Mouse (Mus musculus): Measurements from ENCODE around the gene AK157302. TPM values are rescaled to one million over a fixed set of nuclear protein-coding genes. Genes with fewer than 3 reads are reported as not detected.
A peak's percentile ranks its signal among the peaks of the same experiment; 100 is the strongest.
"Not testable (repeated sequence)": the region's sequence is repeated elsewhere in the genome, so short reads cannot be mapped to it uniquely, and the experiment has no call there.

Gene AK157302
- 0.24 and 0.35 TPM in 2 replicates for polyA plus RNA-seq (2014; fragmentation: Nextera tagmentation; extraction: Ambion mirVana)

GRCm38 (mm10) chr13:21495080-21495479 lies at the start of gene AK157302:
Gene AK157302, plus strand, starts transcription at chr13:21495223.
- Histone ChIP-seq H3K9me3 (ENCODE audit: control insufficient read depth, low read length) (no peaks in the 10 kb centered on the region), H3K4me1 (ENCODE audit: control insufficient read depth, insufficient read depth, low read length) (no peaks in the 10 kb centered on the region), H3K27ac (replicated peaks; ENCODE audit: low read depth, low read length) (no peak within 1 kb of the TSS), H3K4me2 (ENCODE audit: low read depth, severe bottlenecking) (no peak within 1 kb of the TSS), H3K9ac (ENCODE audit: low read length) (no peak within 1 kb of the TSS), H3K4me3 (ENCODE audit: low read depth, low read length) (no peak within 1 kb of the TSS), H3K36me3 (ENCODE audit: control insufficient read depth, insufficient read depth, low read length) (no peaks in the 10 kb centered on the region), H3K27me3 (ENCODE audit: control insufficient read depth, insufficient read depth, low read length) (no peaks in the 10 kb centered on the region)
- DNase-seq (ENCODE audit: low spot score) (no peak), ATAC-seq (ENCODE audit: insufficient number of reproducible peaks, low FRiP score, low TSS enrichment, low read depth) (no peak)
- 94% methylated on average over 21 of the region's 21 CpGs for WGBS

GRCm38 (mm10) chr13:21446796-21447195 lies 48.2 kb upstream of the AK157302 start:
- Histone ChIP-seq H3K4me1 (ENCODE audit: control insufficient read depth, insufficient read depth, low read length) (no peaks in the 10 kb centered on the region), H3K27ac (replicated peaks; ENCODE audit: low read depth, low read length) (no peak overlapping the region), H3K27me3 (ENCODE audit: control insufficient read depth, insufficient read depth, low read length) (no peaks in the 10 kb centered on the region), H3K9me3 (ENCODE audit: control insufficient read depth, low read length) (no peaks in the 10 kb centered on the region), H3K9ac (ENCODE audit: low read length) (no peak overlapping the region), H3K4me3 (ENCODE audit: low read depth, low read length) (no peak overlapping the region), H3K4me2 (ENCODE audit: low read depth, severe bottlenecking) (no peak overlapping the region), H3K36me3 (ENCODE audit: control insufficient read depth, insufficient read depth, low read length) (peaks cover 6% of the 10 kb centered on the region; the same call in 1 of the 2 replicates)
- ATAC-seq (ENCODE audit: insufficient number of reproducible peaks, low FRiP score, low TSS enrichment, low read depth) (no peak), DNase-seq (ENCODE audit: low spot score) (no peak)
- WGBS: 93% methylated on average over 9 of the region's 9 CpGs

GRCm38 (mm10) chr13:21447856-21448614 lies 47.0 kb upstream of the AK157302 start:
- H3K4me3 ChIP-seq (ENCODE audit: low read depth, low read length): no peak overlapping the region
- ATAC-seq (ENCODE audit: insufficient number of reproducible peaks, low FRiP score, low TSS enrichment, low read depth): no peak
- H3K9me3 ChIP-seq (ENCODE audit: control insufficient read depth, low read length): no peaks in the 10 kb centered on the region
- H3K27me3 ChIP-seq (ENCODE audit: control insufficient read depth, insufficient read depth, low read length): no peaks in the 10 kb centered on the region
- 89% methylated on average over 16 of the region's 16 CpGs for WGBS
- H3K36me3 ChIP-seq (ENCODE audit: control insufficient read depth, insufficient read depth, low read length): peaks cover 6% of the 10 kb centered on the region; the same call in 1 of the 2 replicates
- no peak overlapping the region for H3K4me2 ChIP-seq (ENCODE audit: low read depth, severe bottlenecking)
- no peak for DNase-seq (ENCODE audit: low spot score)
- H3K27ac ChIP-seq (replicated peaks; ENCODE audit: low read depth, low read length): no peak overlapping the region
- H3K4me1 ChIP-seq (ENCODE audit: control insufficient read depth, insufficient read depth, low read length): no peaks in the 10 kb centered on the region
- H3K9ac ChIP-seq (ENCODE audit: low read length): no peak overlapping the region

GRCm38 (mm10) chr13:21453042-21453441 lies 42.0 kb upstream of the AK157302 start:
- DNase-seq (ENCODE audit: low spot score) (no peak), ATAC-seq (ENCODE audit: insufficient number of reproducible peaks, low FRiP score, low TSS enrichment, low read depth) (no peak)
- WGBS: 4% methylated on average over 13 of the region's 13 CpGs
- H3K27ac ChIP-seq (replicated peaks; ENCODE audit: low read depth, low read length): no peak overlapping the region
- H3K27me3 ChIP-seq (ENCODE audit: control insufficient read depth, insufficient read depth, low read length): no peaks in the 10 kb centered on the region
- H3K4me2 ChIP-seq (ENCODE audit: low read depth, severe bottlenecking): peak overlapping the region; percentile 78
- peak overlapping the region; percentile 77 for H3K9ac ChIP-seq (ENCODE audit: low read length)
- H3K4me1 ChIP-seq (ENCODE audit: control insufficient read depth, insufficient read depth, low read length): no peaks in the 10 kb centered on the region
- no peaks in the 10 kb centered on the region for H3K36me3 ChIP-seq (ENCODE audit: control insufficient read depth, insufficient read depth, low read length)
- no peaks in the 10 kb centered on the region for H3K9me3 ChIP-seq (ENCODE audit: control insufficient read depth, low read length)
- H3K4me3 ChIP-seq (ENCODE audit: low read depth, low read length): peak overlapping the region; percentile 66

- Histone ChIP-seq H3K4me2 (ENCODE audit: low read depth, severe bottlenecking) (peak within 1 kb of the TSS; percentile 78), H3K27ac (replicated peaks; ENCODE audit: low read depth, low read length) (no peak within 1 kb of the TSS), H3K9ac (ENCODE audit: low read length) (peak within 1 kb of the TSS; percentile 77), H3K4me1 (ENCODE audit: control insufficient read depth, insufficient read depth, low read length) (no peaks in the 10 kb centered on the region), H3K36me3 (ENCODE audit: control insufficient read depth, insufficient read depth, low read length) (no peaks in the 10 kb centered on the region), H3K9me3 (ENCODE audit: control insufficient read depth, low read length) (no peaks in the 10 kb centered on the region), H3K4me3 (ENCODE audit: low read depth, low read length) (peak within 1 kb of the TSS; percentile 66), H3K27me3 (ENCODE audit: control insufficient read depth, insufficient read depth, low read length) (no peaks in the 10 kb centered on the region)
- ATAC-seq (ENCODE audit: insufficient number of reproducible peaks, low FRiP score, low TSS enrichment, low read depth): peak; percentile 81
- WGBS: 1% methylated on average over 23 of the region's 23 CpGs
- DNase-seq (ENCODE audit: low spot score): peak; percentile 89
Observed at GRCm38 (mm10) chr13:21453449-21453848, 41.6 kb upstream of the AK157302 start, which contains the start of gene Zscan26. Gene Zscan26, minus strand, starts transcription at chr13:21453730.

- ATAC-seq (ENCODE audit: insufficient number of reproducible peaks, low FRiP score, low TSS enrichment, low read depth) (no peak), DNase-seq (ENCODE audit: low spot score) (no peak)
- no peak overlapping the region for H3K4me2 ChIP-seq (ENCODE audit: low read depth, severe bottlenecking)
- H3K9me3 ChIP-seq (ENCODE audit: control insufficient read depth, low read length): no peaks in the 10 kb centered on the region
- WGBS: 92% methylated on average over 3 of the region's 3 CpGs
- no peak overlapping the region for H3K4me3 ChIP-seq (ENCODE audit: low read depth, low read length)
- H3K27me3 ChIP-seq (ENCODE audit: control insufficient read depth, insufficient read depth, low read length): no peaks in the 10 kb centered on the region
- H3K27ac ChIP-seq (replicated peaks; ENCODE audit: low read depth, low read length): no peak overlapping the region
- H3K36me3 ChIP-seq (ENCODE audit: control insufficient read depth, insufficient read depth, low read length): no peaks in the 10 kb centered on the region
- H3K4me1 ChIP-seq (ENCODE audit: control insufficient read depth, insufficient read depth, low read length): no peaks in the 10 kb centered on the region
- no peak overlapping the region for H3K9ac ChIP-seq (ENCODE audit: low read length)
Observed at GRCm38 (mm10) chr13:21454133-21454532, 40.9 kb upstream of the AK157302 start.

- no peak overlapping the region for H3K4me3 ChIP-seq (ENCODE audit: low read depth, low read length)
- no peak overlapping the region for H3K9ac ChIP-seq (ENCODE audit: low read length)
- H3K9me3 ChIP-seq (ENCODE audit: control insufficient read depth, low read length): no peaks in the 10 kb centered on the region
- no peak overlapping the region for H3K4me2 ChIP-seq (ENCODE audit: low read depth, severe bottlenecking)
- no peaks in the 10 kb centered on the region for H3K4me1 ChIP-seq (ENCODE audit: control insufficient read depth, insufficient read depth, low read length)
- H3K36me3 ChIP-seq (ENCODE audit: control insufficient read depth, insufficient read depth, low read length): no peaks in the 10 kb centered on the region
- no peak for DNase-seq (ENCODE audit: low spot score)
- 24% methylated on average over 4 of the region's 4 CpGs for WGBS
- no peak overlapping the region for H3K27ac ChIP-seq (replicated peaks; ENCODE audit: low read depth, low read length)
- H3K27me3 ChIP-seq (ENCODE audit: control insufficient read depth, insufficient read depth, low read length): no peaks in the 10 kb centered on the region
- no peak for ATAC-seq (ENCODE audit: insufficient number of reproducible peaks, low FRiP score, low TSS enrichment, low read depth)
Observed at GRCm38 (mm10) chr13:21456347-21456746, 38.7 kb upstream of the AK157302 start.

GRCm38 (mm10) chr13:21462516-21462915 lies 32.5 kb upstream of the AK157302 start:
- not testable (repeated sequence) for H3K27me3 ChIP-seq (ENCODE audit: control insufficient read depth, insufficient read depth, low read length); H3K4me3 ChIP-seq (ENCODE audit: low read depth, low read length); H3K4me1 ChIP-seq (ENCODE audit: control insufficient read depth, insufficient read depth, low read length); DNase-seq (ENCODE audit: low spot score); H3K36me3 ChIP-seq (ENCODE audit: control insufficient read depth, insufficient read depth, low read length); H3K4me2 ChIP-seq (ENCODE audit: low read depth, severe bottlenecking); ATAC-seq (ENCODE audit: insufficient number of reproducible peaks, low FRiP score, low TSS enrichment, low read depth); H3K9ac ChIP-seq (ENCODE audit: low read length); H3K27ac ChIP-seq (replicated peaks; ENCODE audit: low read depth, low read length); H3K9me3 ChIP-seq (ENCODE audit: control insufficient read depth, low read length)
- 48% methylated on average over 9 of the region's 9 CpGs for WGBS

All from limb, embryonic 11.5 days (tissue).